Comparison of ENCODE assay signal across 14 mouse cellular contexts in genomic region chr9:28453062-28453461, GRCm38 (mm10).
"Had no signal": no experiment of that assay in that cellular context is flagged by ENCODE, and none has a peak within 500 bp of the region (broad histone marks: within the 10 kb centered on the region; RNA-seq: fewer than 3 reads in every experiment).

No protein-coding gene starts in this region.

- DNase-seq: gastrocnemius, postnatal 14 days; gastrocnemius, postnatal 36 days; heart, adult 11 months; heart, adult 2 months; heart, postnatal 14 days; heart, postnatal 36 days; kidney, adult 11 months; kidney, adult 2 months; kidney, adult 9 months; kidney, postnatal 14 days; kidney, postnatal 36 days; layer of hippocampus, adult 9-11 months; layer of hippocampus, postnatal 36 days; left cerebral cortex, postnatal 4 days had no signal
